Mouse (Mus musculus): ENCODE results near the gene Rnf220.
A peak's percentile ranks its signal among the peaks of the same experiment; 100 is the strongest.

Rnf220 gene

DNA sequence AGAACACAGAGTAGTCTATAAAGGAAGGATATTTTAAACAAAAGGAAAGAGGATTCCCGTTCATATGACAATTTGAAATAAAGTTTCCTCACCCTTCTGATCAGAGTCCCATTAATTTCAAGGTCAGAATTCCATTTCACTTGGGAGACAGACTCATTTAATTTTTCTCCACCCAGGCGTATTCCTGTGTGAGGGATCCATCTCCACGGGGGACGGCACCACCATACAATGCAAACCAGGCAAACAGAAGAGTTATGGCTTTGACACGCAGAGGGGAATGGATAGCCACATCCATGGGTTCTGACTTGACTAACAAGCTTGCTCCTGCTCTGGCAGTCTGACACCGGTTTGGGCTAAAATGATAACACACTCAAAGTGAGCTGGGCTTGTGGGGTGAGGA is 9.4 kb downstream of the Rnf220 start:
- no peak for DNase-seq (ENCODE audit: low spot score)

DNA sequence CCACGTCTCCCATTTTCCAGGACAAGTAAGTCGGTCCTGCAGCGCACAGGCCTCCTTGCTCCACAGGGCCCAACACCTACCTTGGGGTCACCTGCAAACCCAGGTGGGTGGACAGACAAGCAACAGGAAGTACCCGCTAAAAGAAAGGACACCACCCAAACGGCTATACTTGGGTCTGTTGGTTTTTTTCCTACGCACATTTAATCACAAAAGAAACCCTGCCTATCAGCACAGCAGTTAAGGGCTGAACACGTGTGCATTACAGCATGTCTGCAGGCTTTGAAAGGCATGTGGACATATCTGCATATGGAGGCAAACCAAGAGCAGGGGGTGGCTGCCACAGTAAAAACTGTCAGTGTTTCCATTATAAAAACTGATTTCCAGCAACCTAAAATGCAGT is 10.7 kb downstream of the Rnf220 start:
- no peak for DNase-seq (ENCODE audit: low spot score)

DNA sequence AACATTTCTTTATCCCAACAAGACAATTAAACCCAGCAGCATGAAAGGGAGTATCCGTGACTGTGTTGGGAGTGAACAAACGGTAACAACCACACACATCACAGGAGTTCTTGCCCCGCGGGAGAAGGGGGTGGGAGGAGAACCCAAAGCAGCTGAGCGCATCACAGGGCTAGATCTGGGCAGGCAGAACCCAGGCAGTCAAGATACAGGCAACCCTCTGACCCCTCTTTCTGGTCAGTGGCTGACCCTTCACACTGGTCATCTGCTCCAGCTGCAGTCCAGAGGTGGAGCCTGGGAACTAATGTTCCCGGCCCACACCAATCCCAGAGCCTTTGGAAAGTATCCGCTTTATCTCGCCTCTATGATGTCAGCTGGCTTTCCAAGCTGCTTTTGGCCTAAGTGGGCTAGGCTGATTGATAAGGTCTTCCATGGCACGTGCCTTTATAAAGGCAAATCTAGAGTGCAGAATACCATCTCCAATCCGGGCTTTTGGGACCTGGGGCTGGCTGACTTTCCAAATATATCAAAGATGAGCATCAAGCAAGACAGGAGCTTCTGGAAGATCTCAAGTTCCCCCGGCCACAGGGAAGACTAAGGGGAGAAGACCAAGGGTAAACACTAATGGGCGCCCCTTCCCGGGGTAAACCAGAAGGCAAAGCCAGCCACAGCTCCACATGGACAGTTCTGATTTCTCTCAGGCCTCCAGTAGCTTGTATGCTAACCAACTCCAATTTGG is 11.6 kb downstream of the Rnf220 start:
- DNase-seq (ENCODE audit: low spot score) = no peak

DNA sequence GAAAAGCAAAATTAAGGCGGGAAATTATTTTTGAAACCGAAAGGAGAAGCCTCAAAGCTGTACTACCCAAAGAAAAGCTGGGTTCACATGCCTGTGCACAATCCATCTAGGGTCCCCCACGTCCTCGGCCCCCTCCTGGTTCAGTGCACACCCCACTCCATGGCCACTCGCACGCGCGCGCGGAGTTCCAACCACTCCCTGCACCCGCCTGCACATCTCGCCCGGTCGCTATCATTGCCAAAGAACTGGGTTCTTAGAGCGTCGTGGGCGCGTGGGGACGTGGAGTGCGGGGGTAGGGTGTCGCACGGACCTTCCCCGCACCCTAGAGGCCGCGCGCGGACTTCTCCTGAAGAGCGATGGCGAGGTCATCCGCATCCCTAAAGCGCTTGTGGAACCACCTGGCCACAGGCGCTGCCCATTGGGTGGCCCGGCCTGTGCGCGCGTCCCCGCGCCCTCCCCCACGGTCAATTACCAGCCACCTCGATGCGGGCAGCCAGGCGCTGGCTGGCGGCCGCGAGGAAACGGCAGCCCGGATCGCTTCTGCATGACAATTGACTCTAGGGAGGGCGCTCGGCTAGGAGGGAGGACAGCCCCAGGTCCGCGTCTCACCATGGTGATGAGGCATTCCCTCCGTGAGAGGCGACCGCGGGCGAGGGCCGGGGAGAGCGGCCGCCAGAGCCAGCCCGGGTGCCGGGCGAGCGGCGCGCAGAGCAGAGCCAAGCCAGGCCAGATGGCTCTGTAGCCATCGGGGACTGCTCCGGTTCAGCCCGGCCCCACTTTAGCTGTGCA is 12.4 kb downstream of the Rnf220 start:
- DNase-seq (ENCODE audit: low spot score) = peak; percentile 47

DNA sequence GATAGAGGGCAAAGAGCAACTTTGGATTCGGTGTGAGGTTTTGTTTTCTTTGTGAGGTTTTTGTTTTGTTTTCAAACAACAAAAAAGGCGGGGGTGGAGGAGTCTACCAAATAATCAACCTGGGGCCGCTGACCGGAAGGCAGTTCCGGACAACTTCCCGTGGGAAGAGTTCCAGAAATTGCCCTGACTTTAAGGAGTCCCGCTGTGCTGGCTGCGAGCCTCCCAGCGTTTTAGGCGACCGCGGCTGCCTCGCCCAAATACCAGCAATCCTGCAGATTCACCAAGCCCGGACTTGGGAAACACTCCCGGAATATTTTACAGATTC is 13.0 kb downstream of the Rnf220 start:
- no peak for DNase-seq (ENCODE audit: low spot score)

DNA sequence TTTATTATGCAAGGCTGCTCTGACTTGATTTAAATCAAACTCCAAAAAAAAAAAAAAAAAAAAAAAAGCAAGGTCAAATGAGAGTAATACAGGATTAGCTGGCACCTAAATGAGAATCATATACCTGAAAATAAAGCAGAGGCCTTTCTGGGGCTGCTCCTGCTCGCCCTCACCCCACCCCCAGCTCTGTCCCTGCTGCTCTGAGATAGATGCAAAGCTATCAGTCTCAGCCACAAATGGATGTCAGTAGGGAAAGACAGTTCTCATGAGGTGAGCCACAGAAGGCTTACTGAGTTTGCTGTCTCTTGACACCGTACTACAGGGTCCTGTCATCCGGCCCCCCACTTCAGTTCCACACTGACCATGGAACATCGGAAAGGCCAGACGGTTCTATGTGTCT is 14.7 kb downstream of the Rnf220 start:
- no peak for DNase-seq (ENCODE audit: low spot score)

DNA sequence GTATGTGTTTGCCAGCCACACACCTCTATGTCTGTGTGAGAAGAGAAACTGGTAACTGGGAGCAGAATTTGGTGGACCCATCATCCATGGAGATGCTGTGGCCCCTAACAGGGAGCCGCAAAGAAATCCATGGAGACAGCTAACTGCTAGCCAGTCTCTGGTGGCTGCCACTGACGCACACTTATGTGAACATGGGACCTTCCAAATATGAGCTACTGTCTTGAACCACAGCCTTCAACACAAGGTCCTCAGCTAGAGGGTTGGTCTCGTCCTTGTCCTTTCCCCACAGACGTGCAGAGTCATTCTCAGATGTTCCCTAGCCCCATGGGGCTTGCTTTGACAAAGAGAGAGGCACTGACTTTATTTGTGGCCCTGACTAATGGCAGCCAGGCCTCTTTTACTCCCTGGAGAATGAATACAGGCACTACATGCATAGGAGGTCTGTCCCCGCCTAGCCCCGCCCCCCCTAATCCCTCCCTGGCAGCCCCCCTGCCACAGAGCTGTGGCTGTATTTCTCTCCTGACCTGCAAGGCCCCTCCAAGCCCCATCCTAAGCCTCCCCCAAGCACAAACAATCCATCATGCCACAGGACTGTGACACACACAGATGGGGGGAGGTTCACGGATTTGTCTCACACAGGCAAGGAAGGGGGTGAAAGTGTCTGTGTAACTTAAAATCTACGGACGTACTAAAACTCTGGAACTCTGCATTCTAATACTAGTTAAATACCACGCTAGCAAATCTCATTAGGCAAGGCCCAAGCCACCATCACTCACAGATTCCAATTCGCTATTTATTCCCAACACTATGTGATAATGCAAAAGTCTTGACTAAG is 16.0 kb downstream of the Rnf220 start:
- DNase-seq (ENCODE audit: low spot score) = no peak

DNA sequence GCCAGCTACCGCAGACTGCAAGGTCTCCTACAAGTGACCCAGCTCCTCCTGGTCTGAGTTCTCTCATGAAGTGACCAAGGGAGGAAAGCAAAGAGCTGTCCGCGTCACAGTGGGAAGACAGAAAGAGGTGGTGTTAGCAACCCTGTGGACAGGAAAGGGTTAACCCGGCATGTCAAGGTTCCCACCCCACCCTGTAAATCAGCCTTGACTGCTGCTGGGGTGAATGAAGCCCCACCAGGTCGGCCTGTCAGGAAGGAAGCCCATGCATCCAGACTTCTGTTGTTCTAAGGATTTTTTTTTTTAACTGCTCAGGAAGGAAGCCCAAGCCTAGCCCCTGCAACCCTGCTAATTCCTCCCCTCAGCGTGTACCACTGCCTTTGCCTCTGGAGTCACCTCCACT is 16.9 kb downstream of the Rnf220 start:
- DNase-seq (ENCODE audit: low spot score) = no peak

DNA sequence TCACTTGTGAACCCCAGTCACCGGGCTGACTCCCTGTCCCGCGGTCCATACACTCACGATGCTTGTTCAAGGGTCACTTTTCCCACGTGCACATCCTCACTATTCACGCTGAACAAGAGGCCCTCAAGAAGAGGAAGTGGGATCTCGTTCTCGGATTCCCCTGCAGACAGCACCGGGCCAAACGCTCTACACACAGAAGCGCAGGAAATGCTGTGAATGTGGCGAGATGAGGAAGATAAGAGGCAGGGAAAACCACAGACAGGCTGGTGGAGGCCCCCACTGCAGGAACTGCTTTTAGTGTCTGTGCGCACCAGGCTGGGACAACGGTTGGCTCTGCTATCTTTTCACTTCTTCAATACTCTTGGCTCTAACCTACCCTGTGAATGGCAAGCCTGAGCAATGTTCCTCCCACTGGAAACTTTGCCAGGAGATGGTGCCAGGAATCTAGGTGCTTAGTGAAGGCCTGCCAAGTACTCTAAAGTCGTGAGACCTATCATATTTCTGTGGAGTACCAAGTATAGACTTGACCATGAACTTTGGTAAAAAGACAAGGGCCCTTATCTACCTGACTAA is 18.7 kb downstream of the Rnf220 start:
- DNase-seq (ENCODE audit: low spot score) = no peak

DNA sequence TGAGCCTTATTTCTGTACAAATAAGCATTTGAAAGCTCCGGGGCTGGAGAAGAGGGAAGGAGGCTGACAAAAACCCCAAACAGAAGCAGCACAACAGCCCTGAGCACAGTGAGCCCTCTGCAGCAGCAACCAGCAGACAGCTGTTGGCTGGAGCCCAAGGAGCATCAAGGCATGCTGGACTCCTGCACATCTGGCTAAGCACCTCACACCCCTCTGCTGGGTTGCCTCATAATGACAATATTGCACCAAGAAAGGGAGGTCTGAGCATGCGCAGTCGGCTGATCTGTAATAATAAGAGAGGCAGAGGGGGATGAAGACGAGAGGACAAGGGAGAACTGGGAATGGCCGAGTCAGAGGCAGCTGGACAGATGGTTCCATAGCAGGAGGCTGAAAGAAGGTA is 19.5 kb downstream of the Rnf220 start:
- DNase-seq (ENCODE audit: low spot score) = no peak

DNA sequence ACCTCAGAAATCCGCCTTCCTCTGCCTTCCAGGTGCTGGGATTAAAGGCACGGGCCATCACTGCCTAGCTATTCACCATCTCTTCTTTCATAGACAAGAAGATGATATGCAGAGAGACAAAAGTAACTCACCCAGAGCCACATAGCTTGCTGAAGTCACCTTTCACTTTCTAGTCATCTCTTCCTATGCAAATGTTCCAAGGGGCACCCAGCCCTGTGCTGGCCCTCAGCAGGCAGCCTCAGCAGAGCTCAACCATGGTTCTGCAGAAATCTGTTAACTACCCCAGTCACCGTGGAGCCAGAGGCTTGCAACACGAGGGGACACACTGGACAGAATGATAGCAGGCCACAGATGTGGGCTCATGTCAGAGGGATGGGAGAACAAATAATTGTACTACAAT is 20.1 kb downstream of the Rnf220 start:
- no peak for DNase-seq (ENCODE audit: low spot score)

DNA sequence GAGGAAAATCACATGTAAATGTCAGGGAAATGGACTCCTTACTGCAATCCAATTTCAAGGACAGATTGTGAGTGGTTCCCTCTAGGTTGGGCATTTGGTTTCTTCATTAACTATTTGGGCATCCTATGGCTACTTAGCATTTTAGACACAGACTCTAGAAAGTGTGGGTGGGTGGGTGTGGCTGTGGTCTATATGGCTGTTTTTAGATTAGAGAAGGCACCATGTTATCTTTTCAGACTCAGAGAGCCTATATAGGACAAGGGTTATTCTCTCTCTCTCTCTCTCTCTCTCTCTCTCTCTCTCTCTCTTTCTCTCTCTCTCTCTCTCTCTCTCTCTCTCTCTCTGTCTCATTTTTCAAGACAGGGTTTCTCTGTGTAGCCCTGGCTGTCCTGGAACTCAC is 20.5 kb downstream of the Rnf220 start:
- no peak for DNase-seq (ENCODE audit: low spot score)

DNA sequence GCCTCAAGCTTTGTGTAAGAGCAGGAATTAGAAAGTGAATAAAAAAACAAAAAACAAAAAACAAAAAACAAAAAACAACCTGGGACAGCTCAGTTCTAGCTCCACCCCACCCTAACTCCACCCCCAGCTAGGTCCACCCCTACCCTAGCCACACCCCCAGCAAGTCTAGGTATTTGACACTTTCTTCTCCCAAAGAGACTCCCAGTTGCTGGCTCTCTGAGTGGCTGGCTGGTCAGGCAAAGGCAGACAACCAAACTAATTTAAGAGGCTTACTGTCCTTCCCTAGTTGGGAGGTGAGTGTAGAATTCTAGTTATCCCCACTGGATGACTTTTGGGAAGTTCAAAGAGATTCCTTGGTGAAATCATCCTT is 22.9 kb downstream of the Rnf220 start:
- no peak for DNase-seq (ENCODE audit: low spot score)

DNA sequence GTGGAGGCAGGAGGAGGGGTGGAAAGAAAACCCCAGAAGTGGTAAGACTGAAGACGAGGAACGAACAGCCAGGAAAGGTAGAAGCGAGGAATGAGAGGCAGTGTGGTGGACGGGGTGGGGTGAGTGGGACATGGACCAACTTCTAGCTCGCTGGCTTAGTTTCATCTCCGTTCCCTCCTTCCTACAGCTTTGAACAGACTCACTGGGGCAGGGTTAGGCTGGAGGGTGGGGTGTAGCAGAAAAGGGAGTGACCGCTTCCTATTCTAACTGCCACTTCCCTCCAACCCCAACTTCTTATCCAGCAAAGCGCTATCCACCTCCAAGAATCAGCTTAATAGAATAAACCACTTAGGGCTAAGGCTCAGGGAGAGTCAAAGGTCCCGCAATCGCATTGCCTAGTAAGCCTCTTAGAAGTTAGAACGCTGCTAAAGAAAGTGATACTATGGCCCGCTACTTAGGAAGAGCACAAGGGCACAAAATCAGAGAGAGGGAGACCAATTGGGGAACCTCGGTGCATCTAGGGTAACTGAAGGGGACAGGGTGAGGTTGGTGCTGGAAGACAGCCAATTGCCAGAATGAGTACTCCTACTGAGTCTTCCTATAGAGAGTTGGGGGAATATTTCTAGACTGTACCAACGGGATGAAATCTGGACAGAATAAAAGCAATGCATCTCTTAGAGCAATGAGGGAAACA is 23.4 kb downstream of the Rnf220 start:
- DNase-seq (ENCODE audit: low spot score) = no peak

DNA sequence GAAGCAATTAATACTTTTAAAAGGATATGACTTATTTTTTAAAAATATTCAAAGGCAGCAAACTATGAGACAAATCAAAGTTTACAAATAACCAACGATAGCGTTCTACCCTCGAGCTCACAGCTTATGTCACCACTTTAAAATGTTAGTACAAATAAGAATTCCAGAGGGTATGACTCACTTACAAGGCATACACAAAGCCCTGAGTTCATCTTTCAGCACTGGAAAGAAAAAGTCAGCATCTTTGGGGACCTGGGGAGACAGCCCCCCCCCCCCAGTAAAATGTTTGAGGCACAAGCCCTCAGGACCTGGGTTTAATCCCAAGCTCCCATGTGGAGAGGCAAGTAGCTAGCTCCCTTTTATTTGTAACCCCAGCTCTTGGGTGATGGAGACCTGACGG is 27.4 kb downstream of the Rnf220 start:
- DNase-seq (ENCODE audit: low spot score) = no peak

DNA sequence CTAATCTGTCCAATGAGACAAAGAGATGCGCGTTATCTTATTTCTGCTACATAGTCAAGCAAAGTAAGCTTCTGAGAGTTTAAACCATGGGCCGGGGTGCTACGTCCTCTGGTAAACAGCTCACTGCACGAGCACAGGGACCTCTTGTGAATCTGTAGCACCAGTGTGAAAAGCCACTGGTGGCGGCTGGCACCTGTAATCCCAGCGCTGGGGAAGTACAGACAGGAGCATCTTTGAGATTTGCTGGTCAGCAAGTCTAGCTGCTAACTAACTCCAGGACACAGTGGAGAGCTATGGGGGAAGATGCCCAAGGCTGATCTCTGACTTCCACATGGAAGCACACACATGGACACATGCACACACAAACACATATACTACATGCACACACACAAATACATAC is 28.9 kb downstream of the Rnf220 start:
- no peak for DNase-seq (ENCODE audit: low spot score)

DNA sequence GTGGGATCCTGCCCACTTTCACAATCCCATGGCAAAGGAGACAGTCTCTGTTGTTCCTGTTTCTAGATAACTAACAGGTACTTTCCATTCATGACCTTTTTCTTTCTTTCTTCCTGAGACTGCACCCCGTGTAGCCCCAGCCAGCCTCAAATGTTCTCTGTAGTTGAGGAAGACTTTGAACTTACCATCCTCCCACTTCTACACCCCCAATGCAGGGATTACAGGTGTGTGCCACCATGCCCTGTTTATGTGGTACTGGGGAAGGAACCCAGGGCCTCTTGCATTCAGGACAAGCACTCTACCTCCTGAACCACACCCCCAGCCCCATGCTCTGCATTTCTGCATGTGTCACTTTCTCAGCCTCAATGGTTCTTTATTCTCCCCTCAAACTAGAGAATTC is 47.7 kb downstream of the Rnf220 start:
- no peak for DNase-seq (ENCODE audit: low spot score)

DNA sequence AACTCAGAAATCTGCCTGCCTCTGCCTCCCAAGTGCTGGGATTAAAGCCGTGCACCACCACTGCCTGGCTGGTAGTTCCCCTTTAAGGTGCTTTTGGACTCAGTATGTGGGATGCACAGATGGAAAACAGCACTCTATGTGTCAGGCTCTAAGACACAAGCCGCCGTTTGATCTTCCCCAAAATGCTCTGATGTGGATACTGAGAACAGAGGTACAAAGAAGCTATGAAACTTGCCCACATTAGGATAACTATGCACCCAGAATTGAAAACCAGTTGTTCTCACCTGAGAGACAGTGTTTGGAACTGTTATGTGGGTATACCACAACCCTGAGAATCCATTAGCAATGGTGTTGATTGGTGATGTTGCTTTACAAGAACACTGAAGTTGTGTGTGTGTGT is 48.9 kb downstream of the Rnf220 start:
- DNase-seq (ENCODE audit: low spot score) = no peak

DNA sequence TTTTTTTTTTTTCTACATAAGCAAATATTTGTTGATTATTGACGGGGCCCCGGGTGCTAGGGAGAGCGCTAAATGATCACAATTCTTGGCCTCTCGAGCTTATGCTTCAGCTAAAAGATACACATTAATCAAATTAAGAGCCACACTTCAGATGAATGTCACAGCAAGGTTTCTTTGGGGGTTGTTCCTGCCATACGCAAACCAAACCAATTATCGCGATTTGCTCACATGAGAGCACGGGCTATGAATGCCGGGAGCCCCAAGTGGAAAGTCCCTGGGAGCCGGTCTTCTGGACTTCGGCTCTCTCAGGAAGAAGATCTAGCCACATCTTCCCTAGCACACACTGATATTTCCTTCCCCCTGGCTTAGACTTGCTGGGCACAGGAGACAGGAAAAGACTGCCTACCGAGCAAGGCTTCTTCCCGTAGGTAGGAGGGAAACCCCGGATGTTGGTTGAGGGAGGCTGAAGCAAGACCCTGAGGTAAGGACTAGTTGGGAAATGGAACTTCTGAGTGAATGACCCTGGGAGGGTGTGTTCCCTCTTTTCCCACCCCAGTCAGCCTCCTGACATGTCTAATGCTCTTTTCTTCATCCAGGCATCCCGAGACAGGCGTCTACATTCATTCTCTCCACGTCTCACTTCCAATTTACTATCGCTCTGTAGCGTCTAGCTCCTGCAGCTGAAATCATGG is 51.2 kb downstream of the Rnf220 start:
- DNase-seq (ENCODE audit: low spot score) = no peak

DNA sequence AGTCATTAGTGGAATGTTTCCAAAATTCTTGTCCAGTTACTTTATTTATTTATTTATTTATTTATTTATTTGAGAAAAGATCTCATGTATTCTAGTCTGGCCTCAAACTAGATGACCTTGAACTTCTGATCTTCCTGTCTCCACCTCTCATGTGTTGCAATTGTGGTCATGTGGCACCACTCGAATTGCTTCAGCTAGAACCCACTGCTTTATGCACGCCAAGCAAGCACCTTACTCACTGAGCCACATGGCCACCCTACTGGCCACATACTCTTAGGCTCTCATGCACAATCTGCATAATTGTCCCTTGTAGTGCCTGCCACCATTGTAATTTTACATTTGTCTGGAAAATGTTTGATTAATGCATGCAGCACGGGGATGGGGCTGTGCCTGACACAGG is 57.9 kb downstream of the Rnf220 start:
- no peak for DNase-seq (ENCODE audit: low spot score)

DNA sequence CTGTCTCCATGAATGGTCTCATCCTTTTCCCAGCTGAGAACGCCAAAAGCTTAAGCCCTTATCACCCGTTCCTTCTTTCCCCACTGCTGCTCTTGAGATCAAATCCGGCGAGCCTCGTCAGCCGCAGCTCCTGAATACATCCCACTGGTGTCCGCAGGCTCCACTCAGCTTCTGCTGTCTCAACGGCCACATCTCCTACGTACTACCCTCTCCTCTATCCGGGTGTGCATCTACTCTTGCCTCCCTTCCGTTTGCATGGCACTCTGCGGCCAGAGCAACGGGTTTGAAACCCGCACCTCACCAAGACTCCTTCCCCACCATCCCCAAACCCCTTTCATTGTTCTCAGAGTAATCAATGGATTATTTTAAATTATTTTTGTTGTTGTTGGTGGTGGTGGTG is 58.8 kb downstream of the Rnf220 start:
- DNase-seq (ENCODE audit: low spot score) = no peak

Measured in ovary, postnatal 36 days (tissue).